Mouse (Mus musculus): Measurements from ENCODE around the gene Mmaa.

DNA sequence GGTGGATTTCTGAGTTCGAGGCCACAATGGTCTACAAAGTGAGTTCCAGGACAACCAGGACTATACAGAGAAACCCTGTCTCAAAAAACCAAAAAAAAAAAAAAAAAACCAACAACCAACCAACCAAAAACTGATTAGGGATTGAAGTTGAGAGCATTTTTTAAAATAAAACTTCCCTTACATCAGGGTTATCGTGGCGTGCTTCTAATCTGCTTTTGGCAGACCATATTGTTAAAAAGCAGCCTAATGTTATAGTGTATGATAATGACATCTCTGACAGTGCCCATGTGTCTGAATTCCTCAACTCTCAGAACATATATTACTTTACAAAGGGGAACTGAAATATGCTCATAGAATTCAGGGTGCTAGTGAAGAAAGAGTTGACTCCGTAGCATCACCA, 6.5 kb downstream of the Mmaa start:
- TF ChIP-seq CTCF (IDR thresholded peaks at IDR 0.05; ENCODE audit: extremely low read depth, insufficient read depth, low read length) (no peak), POLR2A (IDR thresholded peaks at IDR 0.05; ENCODE audit: extremely low read depth, insufficient read depth, low read length) (no peak)

All from cortical plate, adult 2 months (tissue).